25 mouse cellular contexts compared by ENCODE assay signal in the genomic region with DNA sequence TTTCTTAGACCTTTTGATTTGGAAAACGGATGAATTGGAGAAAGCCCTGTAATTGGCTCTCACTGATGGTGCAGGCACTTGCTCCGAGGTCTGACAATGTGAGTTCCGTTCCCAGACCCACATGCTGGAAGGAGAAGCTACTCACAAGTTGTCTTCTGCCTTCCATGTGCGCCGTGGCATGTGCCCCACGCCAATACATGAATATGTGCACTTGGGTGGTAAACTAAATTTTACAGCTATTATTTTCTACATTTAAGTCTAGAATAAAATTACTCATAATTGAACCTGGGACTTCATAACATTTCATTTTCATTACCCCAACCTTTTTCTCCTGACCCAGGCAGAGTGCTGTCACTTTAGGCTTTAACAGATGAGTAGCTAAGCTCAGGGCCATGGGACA. TPM values are rescaled to one million over a fixed set of nuclear protein-coding genes. Genes with fewer than 3 reads are reported as not detected.
"Had no signal": no experiment of that assay in that cellular context is flagged by ENCODE, and none has a peak within 500 bp of the region (broad histone marks: within the 10 kb centered on the region; RNA-seq: fewer than 3 reads in every experiment).

No protein-coding gene starts in this region.

- H3K4me1 ChIP-seq: embryonic facial prominence, embryonic 12.5 days; embryonic facial prominence, embryonic 15.5 days; forebrain, embryonic 15.5 days had no signal

- H3K9me3 ChIP-seq: embryonic facial prominence, embryonic 10.5 days; embryonic facial prominence, embryonic 12.5 days; embryonic facial prominence, embryonic 13.5 days; embryonic facial prominence, embryonic 15.5 days; forebrain, embryonic 10.5 days; forebrain, embryonic 12.5 days; forebrain, embryonic 13.5 days; forebrain, embryonic 15.5 days had no signal

- H3K36me3 ChIP-seq: embryonic facial prominence, embryonic 10.5 days; embryonic facial prominence, embryonic 12.5 days; embryonic facial prominence, embryonic 13.5 days; embryonic facial prominence, embryonic 15.5 days; forebrain, embryonic 10.5 days; forebrain, embryonic 12.5 days; forebrain, embryonic 15.5 days had no signal

- H3K4me2 ChIP-seq: embryonic facial prominence, embryonic 12.5 days; embryonic facial prominence, embryonic 13.5 days; embryonic facial prominence, embryonic 15.5 days; forebrain, embryonic 12.5 days; forebrain, embryonic 13.5 days; forebrain, embryonic 15.5 days had no signal

- DNase-seq: cerebellum, adult 9-10 months; cerebellum, adult 9-11 months; cerebellum, postnatal 10 days; cerebellum, postnatal 14 days; cerebellum, postnatal 25 days; cerebellum, postnatal 36 days; embryo, embryonic 11 days; forebrain, postnatal 0 days; gastrocnemius, adult 2 months; gastrocnemius, postnatal 10 days; gastrocnemius, postnatal 14 days; gastrocnemius, postnatal 25 days; gastrocnemius, postnatal 36 days; heart, adult 11 months; heart, adult 18-20 months; heart, adult 2 months had no signal

- H3K27ac ChIP-seq: embryonic facial prominence, embryonic 10.5 days; embryonic facial prominence, embryonic 12.5 days; embryonic facial prominence, embryonic 13.5 days; embryonic facial prominence, embryonic 15.5 days; forebrain, embryonic 10.5 days; forebrain, embryonic 12.5 days; forebrain, embryonic 13.5 days; forebrain, embryonic 15.5 days; gastrocnemius, adult 2 months; heart, adult 2 months had no signal

- H3K9ac ChIP-seq: embryonic facial prominence, embryonic 12.5 days; embryonic facial prominence, embryonic 13.5 days; embryonic facial prominence, embryonic 15.5 days; forebrain, embryonic 12.5 days; forebrain, embryonic 13.5 days; forebrain, embryonic 15.5 days; forebrain, postnatal 0 days had no signal

- H3K4me3 ChIP-seq: embryonic facial prominence, embryonic 10.5 days; embryonic facial prominence, embryonic 12.5 days; embryonic facial prominence, embryonic 13.5 days; embryonic facial prominence, embryonic 15.5 days; erythroblast, embryonic 14.5 days; forebrain, embryonic 10.5 days; forebrain, embryonic 12.5 days; forebrain, embryonic 13.5 days; forebrain, embryonic 15.5 days; gastrocnemius, adult 2 months; heart, adult 2 months had no signal

- H3K27me3 ChIP-seq: embryonic facial prominence, embryonic 12.5 days; embryonic facial prominence, embryonic 13.5 days; embryonic facial prominence, embryonic 15.5 days; forebrain, embryonic 12.5 days; forebrain, embryonic 15.5 days had no signal

RNA-seq across cellular contexts. Expression of a gene that starts 14.1 kb away (rescaled TPM):
- polyA plus RNA-seq: erythroblast, embryonic 14.5 days had no signal
